Mouse (Mus musculus) left cerebral cortex, adult 11 months (tissue): Measurements from ENCODE around the gene Lbhd1.
"Not testable (repeated sequence)": the region's sequence is repeated elsewhere in the genome, so short reads cannot be mapped to it uniquely, and the experiment has no call there.

Experiments used
- DNase-seq: peaks from one replicate; pipeline ENCODE4 v3.0.0; 2022; ENCODE audit warnings: low spot score

Gene Lbhd1

GRCm38 (mm10) chr19:8871267-8872186 lies 12.0 kb upstream of the Lbhd1 start, which contains the start of gene Ubxn1:
Gene Ubxn1, plus strand, starts transcription at chr19:8871496.
- DNase-seq: peak; percentile 97

GRCm38 (mm10) chr19:8872266-8872840 lies 11.2 kb upstream of the Lbhd1 start:
- no peak for DNase-seq

GRCm38 (mm10) chr19:8875031-8875430 lies 8.5 kb upstream of the Lbhd1 start:
- no peak for DNase-seq

- peak; percentile 83 for DNase-seq
Observed at GRCm38 (mm10) chr19:8880311-8881033, 3.1 kb upstream of the Lbhd1 start, which contains the start of gene Uqcc3. Gene Uqcc3, minus strand, starts transcription at chr19:8880923.

- no peak for DNase-seq
Observed at GRCm38 (mm10) chr19:8881034-8881392, 2.5 kb upstream of the Lbhd1 start.

- no peak for DNase-seq
Observed at GRCm38 (mm10) chr19:8886916-8887584, 3.5 kb downstream of the Lbhd1 start.

- DNase-seq: no peak
Observed at GRCm38 (mm10) chr19:8887585-8888463, 4.3 kb downstream of the Lbhd1 start.

GRCm38 (mm10) chr19:8888511-8889385 lies 5.2 kb downstream of the Lbhd1 start, which contains the start of the genes 1810009A15Rik and Gm49416:
Gene 1810009A15Rik, plus strand, starts transcription at chr19:8888853.
Gene Gm49416, plus strand, starts transcription at chr19:8888926.
- peak; percentile 89 for DNase-seq

GRCm38 (mm10) chr19:8892829-8893766 lies 9.6 kb downstream of the Lbhd1 start, which contains the start of gene Ints5:
Gene Ints5, plus strand, starts transcription at chr19:8893005.
- peak; percentile 65 for DNase-seq

- DNase-seq: no peak
Observed at GRCm38 (mm10) chr19:8895397-8895960, 11.9 kb downstream of the Lbhd1 start.

GRCm38 (mm10) chr19:8896231-8896630 lies 12.7 kb downstream of the Lbhd1 start:
- not testable (repeated sequence) for DNase-seq

GRCm38 (mm10) chr19:8897211-8897864 lies 13.8 kb downstream of the Lbhd1 start:
- not testable (repeated sequence) for DNase-seq

- DNase-seq: peak; percentile 93
Observed at GRCm38 (mm10) chr19:8897865-8898495, 14.4 kb downstream of the Lbhd1 start, which contains the start of gene Ganab. Gene Ganab, plus strand, starts transcription at chr19:8898071.

- no peak for DNase-seq
Observed at GRCm38 (mm10) chr19:8898576-8898975, 15.0 kb downstream of the Lbhd1 start.

GRCm38 (mm10) chr19:8899079-8899478 lies 15.5 kb downstream of the Lbhd1 start:
- DNase-seq: no peak

- no peak for DNase-seq
Observed at GRCm38 (mm10) chr19:8903412-8903811, 19.9 kb downstream of the Lbhd1 start.

GRCm38 (mm10) chr19:8908531-8908930 lies 25.0 kb downstream of the Lbhd1 start:
- no peak for DNase-seq
